Mouse (Mus musculus): ENCODE data around the gene Cdh4.

DNA sequence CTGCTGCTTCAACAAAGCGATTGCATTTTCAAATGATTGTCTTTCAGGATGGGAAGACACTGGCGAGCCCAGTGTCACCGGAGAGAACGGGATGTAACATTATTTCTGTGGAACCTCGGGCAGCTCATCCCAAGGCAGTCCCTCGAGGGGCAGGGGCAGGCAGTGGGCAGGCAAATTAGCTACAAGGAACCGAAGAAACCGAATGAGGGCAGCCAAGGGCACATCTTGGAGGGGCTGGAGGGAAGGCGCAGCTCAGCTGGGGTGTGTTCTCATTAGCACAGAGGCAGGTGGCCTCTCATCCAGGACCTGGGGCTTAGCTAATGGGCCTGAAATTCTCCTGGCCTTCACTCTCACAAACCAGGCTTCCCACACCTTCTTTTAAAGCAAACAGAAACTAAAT is 407.5 kb downstream of the Cdh4 start:
- TF ChIP-seq TAL1 (IDR thresholded peaks at IDR 0.05; ENCODE audit: low read length): no peak
- TF ChIP-seq GATA1 (IDR thresholded peaks at IDR 0.05; ENCODE audit: low read length): no peak

All from erythroblast, embryonic 14.5 days (primary cell).